Mouse (Mus musculus): Measurements from ENCODE around the gene Map3k11.

- no peak for TF ChIP-seq CTCF (IDR thresholded peaks at IDR 0.05 in 2 of 3, conservative IDR thresholded peaks at IDR 0.05 in 1 of 3; ENCODE audit: control insufficient read depth in 1 of 3, insufficient read depth in 1 of 3, low read depth in 2 of 3, low read length in 3 of 3, poor library complexity in 1 of 3, severe bottlenecking in 1 of 3)
- TF ChIP-seq ZC3H11A (IDR thresholded peaks at IDR 0.05; ENCODE audit: low read depth, low read length), result no peak
- no peak for TF ChIP-seq TCF12 (IDR thresholded peaks at IDR 0.05; ENCODE audit: low read depth, low read length)
- 0 out of 4 replicates have a peak, but pooled peaks of 1 of the 2 experiments have one; percentile 12 for TF ChIP-seq EP300 (IDR thresholded peaks at IDR 0.05; ENCODE audit: low read depth in 1 of 2, low read length in 2 of 2)
- peak; percentile 34 for TF ChIP-seq NELFE (IDR thresholded peaks at IDR 0.05; ENCODE audit: low read depth, low read length)
These were observed 16.4 kb downstream of the Map3k11 start for GRCm38 (mm10) chr19:5704801-5705571.
